Mouse (Mus musculus): ENCODE data around the gene Ubtf.

The Ubtf gene

DNA sequence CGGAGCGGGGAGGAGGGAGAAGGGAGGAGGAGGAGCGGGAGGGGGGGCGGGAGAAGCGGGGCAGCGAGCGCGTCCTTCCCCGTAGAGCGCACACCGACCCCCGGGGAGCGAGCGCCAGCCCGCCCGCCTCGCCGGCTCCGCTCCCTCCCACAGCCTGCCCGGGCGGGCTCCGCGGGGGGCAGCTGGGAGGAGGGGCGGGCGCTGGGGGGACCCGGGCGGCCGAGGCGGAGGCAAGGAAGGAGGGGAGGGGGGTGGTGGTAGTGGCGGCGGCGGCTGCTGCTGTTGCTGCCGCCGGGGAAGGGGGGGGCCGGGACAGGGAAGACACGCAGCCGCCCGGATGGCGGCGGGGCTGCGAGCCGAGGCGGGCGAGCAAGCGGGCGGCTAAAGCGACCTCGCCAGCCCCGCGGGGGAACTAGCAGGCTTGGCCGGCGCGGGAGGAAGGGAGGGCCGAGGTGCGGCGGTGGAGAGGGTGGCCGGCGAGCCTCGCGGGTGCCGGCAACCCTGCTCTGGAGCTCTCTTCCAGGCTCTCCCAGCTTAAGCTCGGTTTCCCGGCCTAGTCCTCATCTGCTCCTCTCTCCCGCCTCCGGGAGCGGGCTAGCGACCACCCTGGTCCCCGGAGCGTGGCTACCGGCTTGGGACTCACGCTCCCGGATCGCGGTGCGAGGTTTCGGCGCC, 1.5 kb downstream of the Ubtf start:
- peak; percentile 72 to 89 for DNase-seq (ENCODE audit: low spot score in 2 of 2)

DNA sequence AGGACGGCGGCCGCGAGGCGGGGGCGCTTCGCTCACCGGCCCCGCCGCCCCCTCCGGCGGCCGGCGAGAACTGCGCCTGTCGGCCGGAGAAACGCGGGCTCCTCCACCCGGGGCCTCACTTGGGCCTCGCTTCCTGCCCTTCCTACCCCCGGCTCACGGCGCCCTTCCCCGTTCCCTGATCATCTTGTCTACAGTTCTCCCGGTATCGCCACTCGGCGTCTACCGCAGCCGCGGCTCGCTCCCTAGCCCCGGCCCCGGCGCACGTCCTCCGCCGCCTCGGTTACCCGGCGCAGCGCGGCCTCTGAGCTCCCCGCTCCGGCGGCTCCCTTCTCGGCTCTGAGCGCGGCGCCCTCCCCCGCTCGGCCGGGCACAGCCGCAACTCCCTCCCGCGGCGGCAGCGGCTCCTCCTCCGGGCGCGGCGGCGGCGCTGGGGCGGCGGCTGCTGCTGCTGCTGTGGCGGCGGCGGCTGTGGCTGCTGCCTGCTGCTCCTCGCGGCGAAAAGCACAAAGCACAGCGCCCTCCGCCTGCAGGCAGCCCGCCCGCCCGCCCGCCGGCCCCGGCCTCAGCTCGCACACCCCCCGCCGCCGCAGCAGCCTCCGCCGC, 2.1 kb downstream of the Ubtf start:
- peak; percentile 76 to 90 for DNase-seq (ENCODE audit: low spot score in 2 of 2)

DNA sequence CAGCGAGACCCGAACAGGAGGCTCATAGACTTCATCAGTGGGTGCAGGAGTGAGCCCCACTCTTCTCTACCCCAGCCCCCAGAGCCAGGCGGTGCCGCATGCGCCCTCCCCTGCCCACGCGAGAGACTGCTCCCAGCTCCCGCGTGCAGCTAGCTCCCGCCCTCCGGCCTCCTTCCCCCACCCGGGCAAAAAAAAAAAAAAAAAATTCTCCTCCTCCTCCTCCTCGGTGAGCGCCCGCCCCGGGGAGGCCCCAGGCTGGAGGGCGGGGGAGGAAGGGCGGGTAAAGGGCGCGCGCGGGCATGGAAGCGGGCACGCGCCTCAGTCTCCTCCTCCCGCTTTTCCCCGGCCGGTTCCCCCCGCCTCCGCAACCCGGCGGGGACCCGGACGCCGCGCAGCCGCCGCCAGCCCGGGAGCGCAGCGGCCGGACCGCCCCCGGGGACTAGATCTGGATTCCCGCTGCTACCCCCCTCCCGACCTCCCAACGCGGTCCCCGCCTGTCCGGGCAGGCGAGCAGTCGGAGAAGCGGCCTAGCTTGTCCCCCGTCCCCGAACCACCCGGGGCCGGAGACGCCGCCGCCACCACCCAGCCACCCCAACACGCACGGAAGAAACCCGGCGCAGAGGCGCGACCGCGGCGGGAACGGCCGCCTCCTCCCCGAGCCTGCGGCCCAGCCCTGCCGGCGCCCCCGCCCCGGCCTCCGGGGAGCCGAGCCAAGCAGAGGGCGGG, 2.8 kb downstream of the Ubtf start:
- DNase-seq (ENCODE audit: low spot score in 2 of 2), result peak; percentile 93 to 97

DNA sequence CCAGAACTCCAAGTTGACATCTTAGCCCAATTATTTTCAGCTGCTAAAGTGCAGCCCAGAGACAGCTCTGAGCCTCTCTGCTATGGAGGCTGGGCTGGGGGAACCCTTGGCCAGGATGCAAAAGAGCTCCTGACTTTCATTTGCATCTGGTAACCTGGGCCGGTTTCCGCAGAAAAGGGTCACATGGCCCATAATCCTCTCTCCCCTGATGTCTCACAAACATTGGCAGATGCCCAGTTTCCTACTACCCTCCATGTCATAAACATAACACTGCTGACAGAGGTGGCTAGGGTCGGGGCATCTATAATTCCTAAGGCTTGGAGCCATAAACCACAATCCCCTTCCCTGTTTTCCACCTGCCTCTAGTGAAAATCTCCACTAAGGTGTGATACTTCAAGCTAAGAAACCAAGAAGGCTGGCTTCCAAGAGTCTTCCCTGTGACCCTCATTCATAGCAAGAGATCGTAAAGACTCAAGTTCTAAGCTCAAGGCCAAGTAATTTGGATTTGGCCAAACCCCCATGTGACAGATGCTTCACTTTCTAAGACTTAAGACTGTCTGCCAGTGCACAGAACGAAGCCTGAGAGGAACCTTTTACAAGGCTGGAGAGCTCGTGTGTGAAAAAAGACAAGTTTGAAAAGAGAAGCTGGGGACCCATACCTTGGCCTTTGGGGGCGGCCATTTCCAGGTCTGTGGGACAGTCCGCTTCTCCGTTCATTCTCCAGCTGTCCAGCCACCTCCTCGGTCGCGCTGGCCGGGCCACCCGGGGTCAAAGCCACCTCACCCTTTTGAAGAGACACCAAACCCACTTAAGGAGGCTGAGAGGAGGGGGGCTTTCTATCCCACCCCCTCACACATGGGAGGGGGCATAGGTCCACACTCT, 3.6 kb downstream of the Ubtf start:
- peak in 1 of 2 experiments; percentile 67 for DNase-seq (ENCODE audit: low spot score in 2 of 2)

DNA sequence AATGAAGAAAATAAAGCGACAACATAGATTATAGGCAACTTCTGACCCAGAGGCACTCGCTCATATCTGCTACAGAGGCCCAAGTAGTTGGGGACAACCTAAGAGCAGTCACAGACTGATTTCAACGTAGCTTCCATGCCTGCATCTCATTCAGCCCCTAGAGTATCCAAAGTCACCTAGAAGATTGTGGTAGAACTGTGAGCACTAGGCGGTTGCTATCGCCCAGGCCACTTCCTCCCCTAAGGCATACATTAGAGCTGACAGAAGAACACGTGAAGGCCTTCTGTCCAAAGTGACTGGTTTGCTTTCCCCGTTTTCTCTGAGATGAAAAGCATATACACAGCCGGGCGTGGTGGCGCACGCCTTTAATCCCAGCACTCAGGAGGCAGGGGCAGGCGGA, 5.2 kb downstream of the Ubtf start:
- DNase-seq (ENCODE audit: low spot score in 2 of 2), result peak in 1 of 2 experiments; percentile 58

DNA sequence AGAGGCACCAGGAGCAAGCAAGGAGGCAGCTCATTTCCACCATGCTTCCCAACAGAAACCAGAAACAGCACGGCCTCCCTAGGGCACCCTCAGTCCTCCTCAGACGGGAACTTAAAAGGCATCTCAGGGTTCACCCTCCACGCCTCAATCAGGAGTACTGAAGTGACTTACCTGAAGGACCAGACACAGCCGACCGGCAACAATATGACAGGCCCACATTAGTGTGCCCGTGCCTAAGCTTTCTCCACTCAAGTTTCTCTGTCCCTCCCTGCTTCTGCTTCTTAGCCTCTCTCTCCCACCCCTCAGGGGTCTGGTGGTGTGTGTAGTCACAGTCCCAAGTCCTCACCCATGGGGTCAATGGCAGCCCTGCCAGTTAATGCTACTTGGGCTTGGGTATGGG, 7.0 kb downstream of the Ubtf start:
- DNase-seq (ENCODE audit: low spot score in 2 of 2), result peak; percentile 11 to 60

DNA sequence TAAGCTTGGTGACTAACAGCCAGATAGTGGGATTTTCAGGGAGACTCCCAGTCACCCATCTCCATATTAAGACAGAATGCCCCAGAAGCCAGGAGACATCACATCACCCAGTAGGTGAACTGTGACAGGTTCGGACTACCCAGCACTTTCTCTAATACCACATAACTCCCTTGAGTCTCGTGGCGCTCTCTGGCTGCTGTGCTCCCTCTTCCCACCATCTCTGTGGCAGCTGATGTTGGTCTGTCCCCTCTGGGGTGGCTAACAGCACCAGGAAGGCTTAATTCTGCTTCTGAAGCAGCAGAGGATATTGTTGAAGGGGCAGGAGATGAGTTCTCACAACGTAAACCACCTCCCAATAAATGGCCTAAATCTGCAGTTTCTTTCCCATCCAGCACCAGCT, 7.6 kb downstream of the Ubtf start:
- DNase-seq (ENCODE audit: low spot score in 2 of 2), result peak in 1 of 2 experiments; percentile 54

DNA sequence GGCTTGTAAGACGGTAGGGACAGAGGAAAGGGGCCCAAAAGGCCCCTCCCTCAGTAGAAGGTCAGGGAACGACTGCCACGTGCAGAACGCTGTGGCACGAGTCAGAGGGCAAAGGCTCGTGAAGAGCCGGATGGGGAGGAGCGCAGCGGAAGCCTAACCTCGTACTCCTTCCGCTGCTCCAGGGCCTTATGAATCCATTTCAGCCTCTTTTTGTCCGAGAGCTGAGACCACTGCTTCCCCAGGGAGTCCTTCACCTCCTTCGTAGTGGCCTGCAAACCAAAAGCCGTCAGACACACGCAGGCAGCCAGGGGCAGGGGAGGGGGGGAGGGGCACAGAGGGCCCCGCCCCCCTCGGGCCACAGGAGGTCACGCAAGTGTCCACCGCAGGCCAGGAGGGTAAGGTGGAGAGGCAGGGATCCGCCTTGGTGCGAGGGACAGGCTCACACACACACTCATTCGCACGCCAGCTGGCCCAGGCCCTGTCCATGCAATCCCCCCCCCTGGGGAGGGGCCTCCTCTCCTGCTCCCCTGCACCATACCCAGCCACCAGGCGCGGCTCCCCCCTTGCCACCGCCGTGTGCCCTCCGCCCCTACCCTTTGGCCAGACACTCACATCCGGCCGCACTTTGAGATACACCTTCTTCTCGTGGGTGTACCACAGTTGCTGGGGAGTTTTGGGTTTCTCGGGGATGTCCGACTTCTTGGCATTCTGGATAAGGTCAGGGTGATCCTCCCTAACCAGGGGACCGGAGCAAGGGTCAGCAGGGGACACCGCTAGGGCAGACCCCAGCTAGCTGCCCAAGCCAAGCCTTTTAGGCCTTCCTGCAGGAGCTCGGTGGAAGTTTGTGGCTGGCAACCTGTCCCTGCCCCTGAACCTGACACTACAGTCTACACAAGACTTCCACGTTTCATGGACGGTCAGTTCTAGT, 8.5 kb downstream of the Ubtf start:
- peak in 1 of 2 experiments; percentile 15 for DNase-seq (ENCODE audit: low spot score in 2 of 2)

DNA sequence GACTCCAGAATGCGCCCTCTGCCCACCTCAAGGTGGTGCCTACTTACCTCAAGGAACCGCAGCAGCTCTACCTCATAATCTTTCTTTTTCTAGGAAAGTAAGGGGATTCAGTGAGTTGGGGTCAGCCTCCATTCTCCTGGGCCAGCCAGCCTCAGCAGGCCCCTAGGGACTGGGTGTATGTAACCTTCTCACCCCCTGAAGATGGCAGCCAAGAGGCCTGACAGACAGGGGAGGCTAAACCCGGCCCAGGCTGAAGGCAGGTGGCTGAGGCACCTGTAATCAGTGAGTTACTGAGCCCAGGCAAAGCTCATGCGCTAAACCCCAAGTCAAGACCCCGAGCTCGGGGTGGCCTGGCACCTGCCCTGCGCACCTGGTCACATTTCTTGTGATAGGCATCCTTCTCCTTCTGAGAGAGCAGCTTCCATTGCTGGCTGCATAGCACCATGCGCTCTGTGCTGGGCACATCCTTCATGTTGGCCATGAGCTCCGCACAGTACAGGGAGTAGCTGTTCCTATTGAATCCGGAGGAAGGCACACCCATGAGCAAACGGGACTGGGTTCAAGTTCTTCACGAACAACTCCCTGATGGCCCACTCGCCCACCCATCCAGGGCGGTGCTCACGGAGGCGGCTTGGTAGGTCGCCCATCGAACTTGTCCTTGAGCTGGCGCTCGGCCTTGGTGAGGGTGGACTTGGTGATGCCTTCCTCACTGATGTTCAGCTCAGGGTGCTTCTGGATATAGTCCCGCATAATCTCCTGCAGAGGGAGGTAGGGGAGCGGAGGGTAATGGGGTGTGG, 9.5 kb downstream of the Ubtf start:
- DNase-seq (ENCODE audit: low spot score in 2 of 2), result peak in 1 of 2 experiments; percentile 20

DNA sequence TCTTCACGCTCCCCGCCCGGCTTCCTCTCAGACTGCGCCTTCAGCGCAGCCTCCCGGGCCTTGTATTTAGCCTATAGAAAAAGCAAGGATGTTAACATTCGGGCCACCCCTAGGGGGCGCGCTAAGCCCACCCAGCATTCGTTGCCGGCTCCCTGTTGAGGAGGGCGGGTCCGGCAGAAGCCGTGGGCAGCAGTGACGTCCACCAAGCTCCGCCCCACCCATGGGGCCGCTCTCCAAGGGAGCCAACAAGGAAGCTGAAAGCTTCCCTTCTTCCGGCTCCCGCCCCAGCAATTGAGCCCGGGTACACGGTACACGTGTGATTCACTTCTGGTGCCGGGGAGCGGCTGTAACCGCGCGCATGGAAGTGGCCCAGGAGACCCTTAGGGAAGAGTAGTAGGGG, 10.6 kb downstream of the Ubtf start:
- DNase-seq (ENCODE audit: low spot score in 2 of 2), result peak; percentile 99

DNA sequence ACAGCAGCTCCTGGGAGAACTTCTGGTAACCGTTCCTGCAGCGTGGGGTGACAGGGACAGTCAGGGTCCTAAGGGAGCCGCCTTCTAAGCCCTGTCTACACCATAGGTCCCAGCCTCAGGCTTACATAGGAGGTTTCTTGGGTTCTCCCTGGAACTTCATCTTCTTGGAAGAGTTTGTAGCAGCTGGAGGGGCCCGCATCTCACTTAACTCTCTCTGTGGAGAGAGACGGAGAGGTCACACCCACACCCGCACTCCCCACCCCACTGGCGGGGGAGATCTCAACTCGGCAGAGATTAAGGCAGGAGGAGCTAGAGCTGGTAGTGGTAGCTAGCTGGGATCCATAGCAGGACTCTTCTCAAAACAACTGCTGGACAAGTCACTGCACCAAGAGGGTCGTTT, 11.4 kb downstream of the Ubtf start:
- DNase-seq (ENCODE audit: low spot score in 2 of 2), result peak in 1 of 2 experiments; percentile 14

DNA sequence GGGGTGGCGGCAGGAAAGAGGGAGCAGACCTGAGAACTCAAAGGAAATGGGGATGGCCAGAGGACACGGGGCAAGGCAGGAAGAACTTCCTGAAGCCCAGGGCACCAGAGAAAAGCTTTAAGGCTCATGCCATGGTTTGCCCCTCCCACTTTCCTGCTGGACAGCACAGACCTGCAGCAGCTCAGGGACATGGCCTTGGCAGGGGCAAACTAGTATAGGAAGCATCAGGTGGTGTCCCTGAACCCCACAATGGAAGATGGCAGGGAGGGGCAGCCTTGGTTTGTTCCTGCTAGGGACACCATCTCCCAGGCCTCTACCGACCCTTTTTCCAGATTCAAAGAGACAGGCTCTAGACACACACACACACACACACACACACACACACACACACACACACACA, 14.2 kb downstream of the Ubtf start:
- peak in 1 of 2 experiments; percentile 15 for DNase-seq (ENCODE audit: low spot score in 2 of 2)

DNA sequence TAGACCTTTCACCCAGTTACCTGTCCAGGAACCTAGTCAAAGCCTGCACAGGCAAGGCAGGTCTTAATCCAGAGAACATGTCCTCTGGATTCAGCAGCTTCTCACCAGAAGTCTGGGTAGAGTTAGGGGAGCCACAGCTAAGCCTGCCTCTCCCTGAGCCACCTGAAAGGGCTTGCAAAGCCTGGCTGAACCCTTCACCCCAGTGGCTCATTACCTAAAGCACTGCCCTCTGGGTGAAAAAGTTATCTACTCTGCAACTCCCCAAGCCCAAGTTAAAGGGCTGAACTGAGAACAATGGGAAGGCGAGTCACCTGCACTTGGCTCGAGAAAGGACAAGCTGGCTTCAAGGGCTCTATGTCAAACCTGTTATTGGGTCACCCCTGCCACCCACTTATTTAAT, 15.4 kb downstream of the Ubtf start:
- DNase-seq (ENCODE audit: low spot score in 2 of 2), result peak in 1 of 2 experiments; percentile 10

DNA sequence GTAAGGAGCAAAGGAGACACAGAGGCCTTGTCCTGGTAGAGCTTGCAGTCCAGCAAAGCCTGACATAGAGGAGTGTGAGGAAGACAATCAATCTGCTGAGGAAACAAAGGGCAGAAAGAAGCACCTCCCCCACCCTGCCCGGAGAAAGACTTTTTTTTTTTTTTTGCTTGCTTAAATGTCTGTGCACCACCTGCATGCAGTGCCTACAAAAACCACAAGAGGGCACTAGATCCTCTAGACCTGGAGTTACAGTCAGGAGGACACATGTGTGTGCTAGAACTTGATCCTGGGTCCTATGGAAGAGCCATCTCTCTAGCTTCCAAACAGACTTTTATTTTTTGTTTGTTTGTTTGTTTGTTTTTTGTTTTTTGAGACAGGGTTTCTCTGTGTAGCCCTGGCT, 19.7 kb downstream of the Ubtf start:
- DNase-seq (ENCODE audit: low spot score in 2 of 2), result peak; percentile 79 to 92

DNA sequence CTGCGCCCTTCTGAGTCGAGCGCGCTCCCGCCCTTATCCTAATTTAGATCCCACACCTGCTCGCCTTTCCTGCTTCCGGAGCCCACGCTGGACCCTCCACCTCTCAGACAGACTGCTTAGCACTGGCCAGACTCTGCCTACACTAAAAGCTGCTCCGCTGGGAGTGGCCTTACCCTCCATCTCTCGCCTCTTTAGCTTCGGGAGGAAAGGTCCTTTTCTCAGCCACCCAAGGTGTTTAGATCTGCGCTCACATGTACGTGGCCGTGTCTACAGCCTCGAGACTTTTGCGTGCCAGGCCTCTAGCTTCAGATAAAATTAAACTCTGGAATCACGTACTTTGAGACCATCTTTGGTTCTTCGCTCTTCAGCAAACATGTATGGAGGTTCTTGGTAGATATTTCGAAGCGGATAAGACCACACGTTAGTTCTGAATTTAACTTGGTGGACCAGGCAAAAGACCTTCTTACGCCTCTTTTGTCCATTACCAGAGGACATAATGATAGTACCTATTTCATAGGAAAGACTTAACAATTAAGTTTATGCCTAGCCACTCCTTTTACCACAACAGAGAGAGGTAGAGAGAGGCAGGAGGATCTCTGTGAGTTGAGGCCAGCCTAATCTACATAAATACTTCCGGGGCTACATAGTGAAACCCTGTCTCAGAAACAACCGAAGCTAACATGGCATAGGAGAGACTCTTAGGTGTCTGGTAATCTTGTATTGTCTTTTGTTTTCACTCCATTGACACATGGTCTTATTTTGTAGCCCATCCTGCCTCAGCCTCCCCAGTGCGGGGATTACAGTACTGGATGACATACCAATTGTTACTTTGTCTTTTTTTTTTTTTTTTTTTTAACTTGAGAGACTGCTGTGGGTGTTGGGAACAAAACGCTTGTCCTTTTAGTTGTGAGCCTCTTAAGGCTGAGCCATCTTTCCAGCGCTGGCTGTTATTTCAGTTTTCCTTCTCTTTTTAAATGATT, 21.7 kb downstream of the Ubtf start:
- no peak for DNase-seq (ENCODE audit: low spot score in 2 of 2)

DNA sequence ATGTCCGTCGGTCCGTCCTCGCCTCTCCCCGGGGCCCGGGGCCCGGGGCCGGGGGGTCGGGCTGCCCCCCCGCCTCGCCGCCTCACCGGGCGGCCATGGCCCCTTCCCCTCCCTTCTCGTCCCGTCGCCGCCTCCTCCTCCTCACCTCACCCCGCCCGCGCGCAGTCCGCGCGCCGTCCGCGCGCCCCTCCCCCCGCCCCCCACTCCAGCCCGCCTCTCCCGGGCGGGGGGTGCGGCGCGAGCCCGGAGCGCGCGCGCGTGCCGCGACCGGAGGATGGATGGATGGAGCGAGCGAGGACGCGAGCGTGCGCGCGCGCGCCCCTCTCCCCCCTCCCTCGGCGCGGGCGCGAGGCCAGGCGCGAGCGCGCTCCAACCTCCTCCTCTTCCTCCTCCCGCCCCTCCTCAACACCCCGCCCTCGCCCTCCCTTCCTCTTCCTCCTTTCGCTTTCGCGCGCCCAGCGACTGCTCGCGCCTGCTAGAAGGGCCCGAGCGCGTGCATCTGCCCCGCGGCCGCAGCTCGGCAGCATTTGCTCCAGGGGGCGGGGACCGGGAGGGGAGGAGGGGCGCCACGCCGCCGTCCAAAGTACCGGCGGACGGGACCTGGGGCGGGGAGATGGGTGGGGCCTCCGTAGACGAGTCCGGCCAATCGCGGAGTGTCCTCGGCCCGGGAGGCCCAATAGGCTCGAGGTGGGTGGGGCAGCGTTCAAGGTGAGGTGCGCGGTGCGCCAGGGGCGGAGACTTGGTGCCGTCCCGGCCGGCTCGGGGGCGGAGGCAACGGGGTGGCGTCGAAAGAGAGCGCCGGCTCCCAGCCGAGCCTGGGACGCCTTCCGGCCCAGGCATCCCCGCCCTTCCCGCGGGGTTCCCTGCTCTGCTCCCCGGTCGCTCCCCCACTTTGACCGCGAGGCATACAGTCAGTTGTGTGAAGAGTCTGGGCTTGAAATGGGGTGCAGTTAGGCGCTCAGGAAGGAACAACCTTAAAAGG, 22.8 kb downstream of the Ubtf start, which contains the start of gene Atxn7l3:
Gene Atxn7l3 (minus strand): TSS at position 141 of the 982 bp plus-strand sequence.
- DNase-seq (ENCODE audit: low spot score in 2 of 2), result peak; percentile 99

All from spleen, postnatal 4 days (tissue).